Mouse (Mus musculus): ENCODE measurements around the gene Cox17. TPM values are rescaled to one million over a fixed set of nuclear protein-coding genes. Genes with fewer than 3 reads are reported as not detected.

Cox17 gene
- polyA plus RNA-seq, 1 experiment, result 115 TPM

DNA sequence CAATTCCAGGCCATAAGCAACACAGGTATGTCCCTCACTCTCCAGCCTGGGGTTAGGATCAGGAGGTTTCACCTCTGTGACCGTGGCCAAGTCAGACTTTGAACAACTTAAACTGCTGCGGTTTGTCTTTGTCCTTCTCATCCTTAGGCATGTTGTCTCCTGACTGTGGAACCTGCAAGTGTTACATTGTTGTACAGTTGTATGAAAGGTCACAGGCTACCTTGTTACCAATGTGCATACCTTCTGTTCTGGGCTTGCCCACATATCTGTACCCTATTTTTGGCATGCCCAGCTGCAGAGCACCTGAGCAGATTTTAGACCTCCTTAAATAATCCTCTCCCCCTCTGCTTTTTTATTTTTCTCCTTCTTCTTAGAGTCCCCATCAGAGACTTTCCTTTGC lies 12.4 kb downstream of the Cox17 start:
- Histone ChIP-seq H3K4me1 (ENCODE audit: control insufficient read depth, insufficient read depth, low read length) (peaks cover 8% of the 10 kb centered on the region), H3K4me3 (ENCODE audit: insufficient read depth, low read length) (no peak overlapping the region), H3K27ac (ENCODE audit: insufficient read depth, low read depth, low read length) (no peak overlapping the region)
- TF ChIP-seq CTCF (IDR thresholded peaks at IDR 0.05; ENCODE audit: low read depth, low read length) (no peak), POLR2A (IDR thresholded peaks at IDR 0.05; ENCODE audit: borderline replicate concordance, low read depth, low read length) (no peak)

DNA sequence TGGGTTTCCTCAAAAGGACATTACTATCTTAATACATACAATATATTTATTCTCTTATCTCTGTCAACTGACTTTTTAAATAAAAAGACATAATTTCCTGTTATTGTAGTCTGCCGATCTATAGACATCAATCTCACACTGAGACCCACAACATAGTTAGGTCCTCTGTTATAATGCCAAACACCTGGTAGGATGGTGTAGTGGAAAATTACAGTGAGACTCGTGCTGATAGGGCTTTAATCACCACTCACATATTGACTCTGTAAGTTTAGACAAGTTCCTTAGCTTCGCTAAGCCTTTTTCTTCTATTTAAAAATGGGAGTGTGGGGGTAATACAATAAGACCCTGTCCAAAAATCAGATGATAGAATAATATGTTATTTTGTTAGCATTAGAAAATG lies 13.1 kb downstream of the Cox17 start:
- H3K4me1 ChIP-seq (ENCODE audit: control insufficient read depth, insufficient read depth, low read length), result peaks cover 8% of the 10 kb centered on the region
- no peak overlapping the region for H3K27ac ChIP-seq (ENCODE audit: insufficient read depth, low read depth, low read length)
- no peak overlapping the region for H3K4me3 ChIP-seq (ENCODE audit: insufficient read depth, low read length)
- TF ChIP-seq POLR2A (IDR thresholded peaks at IDR 0.05; ENCODE audit: borderline replicate concordance, low read depth, low read length) (no peak), CTCF (IDR thresholded peaks at IDR 0.05; ENCODE audit: low read depth, low read length) (no peak)

DNA sequence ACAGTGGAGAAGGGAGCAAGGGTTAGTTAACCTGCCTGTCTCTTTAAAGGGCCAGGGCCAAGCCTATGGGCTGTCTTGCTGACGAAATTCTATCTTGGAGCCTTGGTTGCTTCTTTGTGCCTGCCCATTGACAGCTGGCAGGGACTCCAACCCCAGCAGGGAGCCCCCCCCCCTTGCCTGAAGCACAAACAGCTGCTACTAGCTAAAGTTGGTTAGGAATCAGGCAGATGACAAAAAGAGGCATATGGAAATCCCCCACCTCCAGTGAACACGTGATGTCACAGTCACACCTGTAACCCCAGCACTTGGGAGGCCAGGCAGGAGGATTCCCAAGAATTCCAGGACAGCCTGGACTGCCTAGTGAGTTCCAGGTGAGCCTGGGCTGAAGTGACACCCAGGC lies 13.5 kb downstream of the Cox17 start:
- H3K4me3 ChIP-seq (ENCODE audit: insufficient read depth, low read length), result no peak overlapping the region
- H3K4me1 ChIP-seq (ENCODE audit: control insufficient read depth, insufficient read depth, low read length), result peaks cover 8% of the 10 kb centered on the region
- no peak for TF ChIP-seq POLR2A (IDR thresholded peaks at IDR 0.05; ENCODE audit: borderline replicate concordance, low read depth, low read length)
- no peak for TF ChIP-seq CTCF (IDR thresholded peaks at IDR 0.05; ENCODE audit: low read depth, low read length)
- no peak overlapping the region for H3K27ac ChIP-seq (ENCODE audit: insufficient read depth, low read depth, low read length)

DNA sequence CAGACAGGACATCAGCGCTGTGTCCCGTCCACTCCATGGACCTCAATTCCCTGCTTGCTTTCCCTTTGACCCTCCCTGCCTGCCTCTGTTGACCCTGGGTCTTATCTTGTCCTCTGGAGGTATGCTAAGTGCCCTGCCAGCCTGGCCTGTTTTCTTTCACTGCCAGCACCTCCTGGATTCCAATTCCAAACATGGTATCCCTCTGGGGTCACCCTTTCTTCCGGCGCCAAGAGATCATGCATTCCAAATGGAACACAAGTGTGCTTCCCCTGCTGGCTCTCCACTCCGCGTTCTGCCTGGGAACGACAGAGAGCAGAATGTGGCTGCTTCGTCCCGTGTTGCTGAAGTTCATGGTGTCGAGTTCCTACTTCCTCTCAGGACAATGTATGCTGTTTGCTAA lies 15.1 kb downstream of the Cox17 start, which contains the start of gene Popdc2:
Gene Popdc2 (plus strand): TSS at position 277 of the 400 bp plus-strand sequence.
- TF ChIP-seq CTCF (IDR thresholded peaks at IDR 0.05; ENCODE audit: low read depth, low read length) (no peak), POLR2A (IDR thresholded peaks at IDR 0.05; ENCODE audit: borderline replicate concordance, low read depth, low read length) (no peak)
- peaks cover 11% of the 10 kb centered on the region for H3K4me1 ChIP-seq (ENCODE audit: control insufficient read depth, insufficient read depth, low read length)
- no peak within 1 kb of the TSS for H3K27ac ChIP-seq (ENCODE audit: insufficient read depth, low read depth, low read length)
- H3K4me3 ChIP-seq (ENCODE audit: insufficient read depth, low read length), result no peak within 1 kb of the TSS

DNA sequence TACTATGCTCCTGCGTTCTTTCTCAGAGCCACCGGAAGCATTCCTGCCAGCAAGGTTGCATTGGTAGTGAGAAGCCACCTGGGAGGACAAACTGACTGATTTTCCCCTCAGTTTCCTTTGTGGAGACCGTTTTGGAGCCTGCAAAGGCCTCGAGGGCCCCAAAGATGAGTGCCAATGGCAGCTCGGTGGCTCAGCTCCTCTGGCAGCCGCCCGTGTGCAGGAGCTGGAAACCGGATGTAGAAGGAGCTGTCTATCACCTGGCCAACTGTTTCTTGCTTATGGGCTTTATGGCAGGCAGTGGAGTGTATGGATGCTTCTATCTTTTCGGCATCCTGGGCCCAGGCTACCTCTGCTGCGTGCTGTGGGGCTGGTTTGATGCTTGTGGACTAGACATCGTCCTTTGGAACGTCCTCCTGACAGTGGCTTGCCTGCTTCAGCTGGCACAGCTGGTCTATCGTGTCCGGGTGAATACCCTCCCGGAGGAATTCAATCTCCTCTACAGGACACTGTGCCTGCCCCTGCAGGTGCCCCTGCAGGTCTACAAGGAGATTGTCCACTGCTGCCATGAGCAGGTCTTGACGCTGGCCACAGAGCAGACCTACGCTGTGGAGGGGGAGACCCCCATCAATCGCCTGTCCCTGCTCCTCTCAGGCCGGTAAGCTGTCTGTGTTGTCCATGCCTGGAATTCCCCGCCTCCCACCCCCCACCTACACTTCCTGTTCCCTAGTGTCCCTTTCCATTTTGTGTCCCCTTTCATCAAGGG lies 15.9 kb downstream of the Cox17 start:
- H3K4me3 ChIP-seq (ENCODE audit: insufficient read depth, low read length), result no peak overlapping the region
- TF ChIP-seq CTCF (IDR thresholded peaks at IDR 0.05; ENCODE audit: low read depth, low read length), result no peak
- TF ChIP-seq POLR2A (IDR thresholded peaks at IDR 0.05; ENCODE audit: borderline replicate concordance, low read depth, low read length), result no peak
- H3K4me1 ChIP-seq (ENCODE audit: control insufficient read depth, insufficient read depth, low read length), result peaks cover 11% of the 10 kb centered on the region
- no peak overlapping the region for H3K27ac ChIP-seq (ENCODE audit: insufficient read depth, low read depth, low read length)

DNA sequence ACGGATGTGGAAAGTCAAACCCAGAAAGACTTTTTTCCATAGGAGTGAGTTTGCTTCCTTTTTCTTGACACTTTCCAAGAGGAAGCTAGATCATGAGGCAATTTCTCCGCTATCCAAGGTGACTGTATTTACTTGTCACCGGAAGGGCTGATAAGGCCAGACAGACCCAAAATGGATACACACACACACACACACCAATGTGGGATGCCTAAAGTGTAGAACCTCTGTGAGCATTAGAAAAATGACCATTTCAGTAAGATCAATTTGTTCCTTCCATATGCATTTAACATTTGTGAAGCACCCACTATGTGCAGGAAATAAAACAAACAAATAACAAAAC lies 16.4 kb downstream of the Cox17 start:
- no peak overlapping the region for H3K27ac ChIP-seq (ENCODE audit: insufficient read depth, low read depth, low read length)
- peaks cover 11% of the 10 kb centered on the region for H3K4me1 ChIP-seq (ENCODE audit: control insufficient read depth, insufficient read depth, low read length)
- TF ChIP-seq POLR2A (IDR thresholded peaks at IDR 0.05; ENCODE audit: borderline replicate concordance, low read depth, low read length), result no peak
- TF ChIP-seq CTCF (IDR thresholded peaks at IDR 0.05; ENCODE audit: low read depth, low read length), result no peak
- H3K4me3 ChIP-seq (ENCODE audit: insufficient read depth, low read length), result no peak overlapping the region

DNA sequence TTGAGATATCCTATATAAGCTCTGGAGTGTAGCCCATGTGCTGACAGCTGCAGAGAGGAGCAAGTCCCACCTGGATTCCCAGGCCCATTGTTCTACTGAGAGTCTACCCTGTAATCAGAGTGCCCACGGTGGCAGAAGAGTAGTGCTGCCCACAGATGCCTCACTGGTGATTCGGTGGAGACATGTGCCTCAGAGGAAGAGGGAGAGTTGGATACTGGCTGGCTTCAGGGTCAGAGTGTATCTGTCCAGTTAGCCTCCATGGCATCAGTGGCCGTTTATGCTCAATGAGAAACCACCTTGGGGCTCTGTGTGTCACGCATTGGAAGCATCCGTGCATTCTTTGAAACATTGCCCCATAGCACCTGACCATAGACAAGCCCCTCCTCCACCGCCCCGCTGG lies 16.9 kb downstream of the Cox17 start:
- no peak overlapping the region for H3K27ac ChIP-seq (ENCODE audit: insufficient read depth, low read depth, low read length)
- TF ChIP-seq CTCF (IDR thresholded peaks at IDR 0.05; ENCODE audit: low read depth, low read length), result no peak
- no peak for TF ChIP-seq POLR2A (IDR thresholded peaks at IDR 0.05; ENCODE audit: borderline replicate concordance, low read depth, low read length)
- no peak overlapping the region for H3K4me3 ChIP-seq (ENCODE audit: insufficient read depth, low read length)
- H3K4me1 ChIP-seq (ENCODE audit: control insufficient read depth, insufficient read depth, low read length), result peaks cover 14% of the 10 kb centered on the region

DNA sequence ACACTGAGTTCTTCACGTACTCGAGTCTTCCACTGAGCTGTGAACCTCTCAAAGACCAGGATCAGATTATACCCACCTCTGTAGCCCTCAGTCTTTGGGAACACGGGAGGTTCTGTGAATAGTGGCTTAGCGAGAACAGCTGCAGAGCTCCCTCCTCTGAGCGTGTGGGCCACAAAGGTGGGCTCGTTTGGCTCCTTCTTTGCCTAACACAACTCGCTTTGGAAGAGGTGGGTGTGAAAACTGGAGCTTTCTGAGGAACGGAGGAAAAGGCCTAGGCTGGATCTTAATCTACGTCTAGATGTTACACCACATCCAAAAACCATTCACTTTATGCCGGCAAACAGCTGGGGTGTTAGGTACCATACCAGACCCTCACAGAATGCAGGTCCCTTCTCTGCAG lies 18.6 kb downstream of the Cox17 start:
- no peak for TF ChIP-seq CTCF (IDR thresholded peaks at IDR 0.05; ENCODE audit: low read depth, low read length)
- no peak for TF ChIP-seq POLR2A (IDR thresholded peaks at IDR 0.05; ENCODE audit: borderline replicate concordance, low read depth, low read length)
- no peak overlapping the region for H3K4me3 ChIP-seq (ENCODE audit: insufficient read depth, low read length)
- peaks cover 17% of the 10 kb centered on the region for H3K4me1 ChIP-seq (ENCODE audit: control insufficient read depth, insufficient read depth, low read length)
- H3K27ac ChIP-seq (ENCODE audit: insufficient read depth, low read depth, low read length), result no peak overlapping the region

DNA sequence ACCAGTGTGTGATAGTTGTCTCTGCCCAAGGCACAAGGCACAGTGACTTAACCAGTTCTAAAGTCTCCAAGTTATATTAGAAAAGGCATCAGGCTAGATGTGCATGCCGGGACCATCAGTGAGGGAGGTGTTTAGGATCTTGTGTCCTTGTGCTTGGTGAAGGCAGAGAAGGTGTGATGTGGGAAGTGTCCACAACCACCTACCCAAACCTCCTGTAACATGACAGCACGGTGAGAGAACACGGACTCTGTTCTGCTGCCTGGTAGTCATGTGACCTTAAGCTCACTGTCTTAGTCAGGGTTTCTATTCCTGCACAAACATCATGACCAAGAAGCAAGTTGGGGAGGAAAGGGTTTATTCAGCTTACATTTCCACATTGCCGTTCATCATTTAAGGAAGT lies 19.4 kb downstream of the Cox17 start:
- no peak overlapping the region for H3K4me3 ChIP-seq (ENCODE audit: insufficient read depth, low read length)
- H3K27ac ChIP-seq (ENCODE audit: insufficient read depth, low read depth, low read length), result no peak overlapping the region

DNA sequence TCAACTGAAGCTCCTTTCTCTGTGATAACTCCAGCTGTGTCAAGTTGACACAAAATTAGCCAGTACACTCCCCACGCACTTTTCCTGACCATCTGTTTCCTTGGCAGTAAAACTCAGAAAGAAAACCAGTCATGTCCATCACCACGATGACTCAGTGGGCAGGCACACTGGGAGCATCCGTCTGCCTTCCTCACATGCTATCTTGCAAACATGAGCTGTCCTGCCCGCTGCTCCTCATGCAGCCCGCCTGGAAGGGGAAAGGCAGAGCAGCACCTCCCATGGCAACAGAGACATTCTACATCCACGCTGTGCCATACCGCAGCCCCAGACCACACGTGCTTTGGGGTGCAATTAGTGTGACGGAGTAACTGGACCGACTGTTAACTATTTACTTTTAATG lies 21.5 kb downstream of the Cox17 start:
- TF ChIP-seq CTCF (IDR thresholded peaks at IDR 0.05; ENCODE audit: low read depth, low read length) (no peak), POLR2A (IDR thresholded peaks at IDR 0.05; ENCODE audit: borderline replicate concordance, low read depth, low read length) (no peak)
- Histone ChIP-seq H3K4me1 (ENCODE audit: control insufficient read depth, insufficient read depth, low read length) (peaks cover 10% of the 10 kb centered on the region), H3K27ac (ENCODE audit: insufficient read depth, low read depth, low read length) (no peak overlapping the region), H3K4me3 (ENCODE audit: insufficient read depth, low read length) (no peak overlapping the region)

More for the DNA sequence above, 19.4 kb downstream of the Cox17 start:
- peaks cover 17% of the 10 kb centered on the region for H3K4me1 ChIP-seq (ENCODE audit: control insufficient read depth, insufficient read depth, low read length)
- TF ChIP-seq POLR2A (IDR thresholded peaks at IDR 0.05; ENCODE audit: borderline replicate concordance, low read depth, low read length), result no peak
- TF ChIP-seq CTCF (IDR thresholded peaks at IDR 0.05; ENCODE audit: low read depth, low read length), result no peak

Data from bone marrow macrophage, adult 2 months (primary cell).